Mouse (Mus musculus) gastrocnemius, adult 2 months (tissue): ENCODE measurements around the gene Fthl17d. TPM values are rescaled to one million over a fixed set of nuclear protein-coding genes. Genes with fewer than 3 reads are reported as not detected.
"Not testable (repeated sequence)": the region's sequence is repeated elsewhere in the genome, so short reads cannot be mapped to it uniquely, and the experiment has no call there.

Experiments used
- DNase-seq: peaks from one replicate; pipeline ENCODE4 v3.0.0; 2022
- H3K27ac ChIP-seq: fragments of 200-600 bp; 2 replicates; pipeline ENCODE4 v1.8.1; 2022; ENCODE audit warnings: mild to moderate bottlenecking
- H3K4me3 ChIP-seq: fragments of 200-600 bp; 2 replicates; pipeline ENCODE4 v1.8.1; 2022; ENCODE audit warnings: mild to moderate bottlenecking, moderate library complexity
- CTCF ChIP-seq: fragments of 200-600 bp; IDR thresholded peaks from 2 replicates; pipeline ENCODE4 v1.8.1; 2022; ENCODE audit warnings: antibody characterized with exemption, mild to moderate bottlenecking, moderate library complexity
- intact Hi-C: fragments of 180-260 bp; cut with DNase I; formaldehyde crosslinking; loops from one replicate; pipeline ENCODE4 v1.15.1; 2025
- long read RNA-seq, 2 experiments: library from polyadenylated mRNA; stranded (forward); transcript quantifications; one replicate each; pipeline ENCODE4 v2.0.0; 2021
- total RNA-seq, 2 experiments: library from RNA; stranded (reverse); gene quantifications; 2 replicates each; pipeline ENCODE4 v1.2.3; 2021

The Fthl17d gene
- total RNA-seq: not detected
- long read RNA-seq, experiment 1: 0 reads
- long read RNA-seq, experiment 2: 0 reads

DNA sequence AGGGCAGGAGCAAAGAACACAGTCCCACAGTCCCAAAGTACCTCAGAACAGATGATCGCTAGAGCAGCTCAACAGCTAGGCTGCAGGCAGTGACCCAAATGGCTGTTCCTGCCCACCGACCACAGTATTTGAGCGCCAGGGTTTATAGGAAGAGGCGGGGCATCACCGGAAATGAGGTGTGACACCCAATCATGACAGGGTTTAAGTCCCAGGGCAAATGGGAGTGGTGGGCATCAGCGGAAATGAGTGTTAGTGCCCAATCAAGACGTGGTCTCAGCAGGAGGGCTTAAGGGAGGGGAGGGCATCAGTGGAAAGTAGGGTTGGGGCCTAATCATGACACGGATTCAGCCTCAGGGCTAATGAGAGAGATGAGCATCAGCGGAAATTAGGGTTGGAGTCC lies at the start of gene Fthl17d:
Gene Fthl17d (minus strand): TSS at position 101 of the 400 bp plus-strand sequence.
- intact Hi-C loops, H3K27ac ChIP-seq, DNase-seq, H3K4me3 ChIP-seq: not testable (repeated sequence)

DNA sequence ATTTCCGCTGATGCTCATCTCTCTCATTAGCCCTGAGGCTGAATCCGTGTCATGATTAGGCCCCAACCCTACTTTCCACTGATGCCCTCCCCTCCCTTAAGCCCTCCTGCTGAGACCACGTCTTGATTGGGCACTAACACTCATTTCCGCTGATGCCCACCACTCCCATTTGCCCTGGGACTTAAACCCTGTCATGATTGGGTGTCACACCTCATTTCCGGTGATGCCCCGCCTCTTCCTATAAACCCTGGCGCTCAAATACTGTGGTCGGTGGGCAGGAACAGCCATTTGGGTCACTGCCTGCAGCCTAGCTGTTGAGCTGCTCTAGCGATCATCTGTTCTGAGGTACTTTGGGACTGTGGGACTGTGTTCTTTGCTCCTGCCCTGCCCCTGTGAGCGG lies 46.6 kb upstream of the Fthl17d start, which contains the start of gene Fthl17e:
Gene Fthl17e (plus strand): TSS at position 301 of the 400 bp plus-strand sequence.
- DNase-seq, H3K27ac ChIP-seq, intact Hi-C loops, H3K4me3 ChIP-seq: not testable (repeated sequence)

DNA sequence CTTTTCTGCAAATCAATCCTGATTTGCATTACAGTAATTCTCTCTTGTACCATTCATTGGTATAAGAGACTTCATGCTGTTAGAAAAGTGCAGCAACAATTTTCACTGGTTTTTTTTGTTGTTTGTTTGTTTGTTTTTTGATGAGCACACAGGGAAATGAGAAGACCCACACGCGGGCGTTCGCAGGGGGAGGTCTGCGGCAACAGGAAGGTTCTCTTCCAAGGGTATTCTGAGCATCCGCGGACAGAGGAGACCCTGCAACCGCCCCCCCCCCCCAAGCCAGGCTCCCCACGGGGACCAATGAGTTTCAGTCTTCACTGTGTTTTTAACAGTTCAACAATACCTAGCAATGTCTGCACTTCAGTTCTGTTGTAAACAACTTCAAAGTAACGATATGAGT lies 32.9 kb upstream of the Fthl17d start:
- intact Hi-C loops: no loop called here
- Histone ChIP-seq H3K4me3 (no peak overlapping the region), H3K27ac (no peak overlapping the region)
- TF ChIP-seq CTCF: no peak
- no peak for DNase-seq

- no peak for TF ChIP-seq CTCF
- no peak for DNase-seq
- intact Hi-C loops: no loop called here
- Histone ChIP-seq H3K4me3 (no peak overlapping the region), H3K27ac (no peak overlapping the region)
Measured at GRCm38 (mm10) chrX:9016079-9016478, 29.5 kb upstream of the Fthl17d start.

GRCm38 (mm10) chrX:8976459-8976858 lies 10.1 kb downstream of the Fthl17d start, which contains the start of gene Fthl17c:
TSS of gene Fthl17c (minus strand) at chrX:8976559.
- H3K27ac ChIP-seq, H3K4me3 ChIP-seq, intact Hi-C loops, DNase-seq: not testable (repeated sequence)

DNA sequence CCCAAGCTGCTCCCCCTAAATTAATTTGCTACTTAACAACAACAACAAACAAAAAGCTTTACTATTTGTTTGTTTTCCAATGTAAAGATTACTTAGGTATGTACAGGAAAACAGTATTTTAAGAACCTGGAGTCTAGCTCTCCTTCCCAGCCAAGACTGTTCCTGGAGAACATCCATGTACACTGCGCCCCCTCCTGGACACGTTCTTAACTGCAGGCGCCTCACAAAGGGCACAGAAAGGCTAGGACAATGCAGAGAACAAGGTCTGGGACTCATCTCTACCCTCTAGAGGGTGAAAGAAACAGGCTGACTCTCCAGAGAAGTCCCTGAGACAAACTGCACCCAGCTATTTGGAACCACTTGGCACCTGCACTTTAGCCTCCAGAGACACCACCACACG lies 21.9 kb downstream of the Fthl17d start:
- peak; percentile 20; the same call in 1 of the 2 replicates for TF ChIP-seq CTCF
- DNase-seq: peak; percentile 16
- H3K27ac ChIP-seq, intact Hi-C loops, H3K4me3 ChIP-seq: not testable (repeated sequence)

DNA sequence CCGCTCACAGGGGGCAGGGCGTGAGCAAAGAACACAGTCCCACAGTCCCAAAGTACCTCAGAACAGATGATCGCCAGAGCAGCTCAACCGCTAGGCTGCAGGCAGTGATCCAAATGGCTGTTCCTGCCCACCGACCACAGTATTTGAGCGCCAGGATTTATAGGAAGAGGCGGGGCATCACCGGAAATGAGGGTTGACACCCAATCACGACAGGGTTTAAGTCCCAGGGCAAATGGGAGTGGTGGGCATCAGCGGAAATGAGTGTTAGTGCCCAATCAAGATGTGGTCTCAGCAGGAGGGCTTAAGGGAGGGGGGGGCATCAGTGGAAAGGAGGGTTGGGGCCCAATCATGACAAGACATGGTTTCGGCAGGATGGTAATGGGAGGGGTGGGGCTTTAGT lies 23.7 kb downstream of the Fthl17d start, which contains the start of gene Fthl17b:
Gene Fthl17b (minus strand): TSS at position 101 of the 400 bp plus-strand sequence.
- intact Hi-C loops: not testable (repeated sequence)

GRCm38 (mm10) chrX:8948130-8948805 lies 38.3 kb downstream of the Fthl17d start:
- intact Hi-C loops, H3K27ac ChIP-seq, H3K4me3 ChIP-seq: not testable (repeated sequence)
- TF ChIP-seq CTCF: peak; percentile 71
- peak; percentile 67 for DNase-seq

More for the DNA sequence above, 23.7 kb downstream of the Fthl17d start, which contains the start of gene Fthl17b:
- not testable (repeated sequence) for H3K27ac ChIP-seq, DNase-seq, H3K4me3 ChIP-seq

DNA sequence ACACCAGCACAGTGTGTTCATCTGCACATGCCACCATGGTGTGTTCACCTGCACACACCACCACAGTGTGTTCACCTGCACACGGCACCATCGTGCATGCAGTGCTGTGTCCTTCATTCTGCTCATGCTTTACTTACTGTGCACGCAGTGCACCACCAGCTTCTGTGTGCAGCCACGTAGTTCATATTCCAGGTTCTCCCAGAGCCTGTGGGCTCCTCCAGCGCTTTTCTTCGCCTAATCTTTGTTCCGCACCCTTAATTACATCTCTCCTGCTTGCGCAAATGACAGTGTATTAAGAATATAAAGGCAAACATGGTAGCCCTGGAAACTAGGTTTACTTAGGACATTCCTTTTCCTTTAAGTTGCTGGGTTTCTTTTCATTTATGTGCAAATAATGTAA lies 42.5 kb downstream of the Fthl17d start:
- intact Hi-C loops: no loop called here
- Histone ChIP-seq H3K4me3 (no peak overlapping the region), H3K27ac (no peak overlapping the region)
- DNase-seq: no peak
- TF ChIP-seq CTCF: no peak

Other genes starting within 250 kb of the Fthl17d start
- gene Ssx9, start 238.3 kb downstream of the Fthl17d start, total RNA-seq: not detected
- not detected for gene Ssxb5, start 183.1 kb downstream of the Fthl17d start, total RNA-seq
- not detected for gene Gm6592, start 142.8 kb downstream of the Fthl17d start, total RNA-seq
- gene Gm5751, start 112.5 kb downstream of the Fthl17d start, total RNA-seq: not detected
- gene B630019K06Rik, start 94.4 kb downstream of the Fthl17d start, total RNA-seq: under 1 TPM; 0.15 to 0.47 TPM
- gene Fthl17b, start 23.8 kb downstream of the Fthl17d start, total RNA-seq: not detected
- gene Fthl17c, start 10.2 kb downstream of the Fthl17d start, total RNA-seq: not detected
- not detected for gene Fthl17e, start 46.7 kb upstream of the Fthl17d start, total RNA-seq
- gene Fthl17f, start 76.3 kb upstream of the Fthl17d start, total RNA-seq: not detected
- not detected for gene 4930402K13Rik, start 117.8 kb upstream of the Fthl17d start, total RNA-seq
- gene Lancl3, start 213.1 kb upstream of the Fthl17d start, total RNA-seq: under 1 TPM; 0.13 to 0.73 TPM